Mouse (Mus musculus) cerebellum, adult 2 months (tissue): ENCODE data around the gene Coq9.

Experiments
- CTCF ChIP-seq: fragments of 200-500 bp; IDR thresholded peaks from 2 replicates; pipeline ENCODE4 v1.5.1; 2011; ENCODE audit warnings: low read depth, mild to moderate bottlenecking, control low read depth, low read length, moderate library complexity, borderline replicate concordance; ENCODE audit not compliant: insufficient read depth
- POLR2A ChIP-seq: fragments of 200-500 bp; IDR thresholded peaks from 2 replicates; pipeline ENCODE4 v1.6.1; 2011; ENCODE audit warnings: low read length, control low read depth, borderline replicate concordance; ENCODE audit not compliant: insufficient read depth

GRCm38 (mm10) chr8:94802375-94802774, 35.7 kb upstream of the Coq9 start:
- no peak for TF ChIP-seq POLR2A
- no peak for TF ChIP-seq CTCF
